ENCODE assay signal across 18 mouse cellular contexts in the genomic region with DNA sequence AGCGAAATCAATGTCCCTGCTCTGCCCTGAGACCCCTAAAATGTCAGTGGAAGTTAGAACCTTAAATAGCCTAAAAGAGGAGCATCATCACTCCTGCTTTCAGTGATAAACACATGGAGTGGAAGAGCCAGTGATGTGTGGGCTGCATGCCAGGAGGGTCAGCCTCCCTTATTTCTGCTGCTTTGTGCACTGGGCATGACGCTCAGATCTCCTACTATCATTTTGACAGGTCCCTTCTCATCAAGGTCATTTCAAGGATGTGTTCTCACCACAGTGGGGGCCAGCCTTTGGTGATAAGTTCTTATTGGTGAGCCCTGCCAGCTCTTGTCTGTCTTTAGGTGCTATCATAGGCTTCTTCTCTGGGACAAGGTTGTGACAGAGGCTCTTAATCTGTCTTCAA.
"Had no signal": no experiment of that assay in that cellular context is flagged by ENCODE, and none has a peak within 500 bp of the region (broad histone marks: within the 10 kb centered on the region; RNA-seq: fewer than 3 reads in every experiment).

No protein-coding gene starts in this region.

- H3K27me3 ChIP-seq: kidney, embryonic 15.5 days; liver, embryonic 13.5 days; lung, embryonic 15.5 days; megakaryocyte, embryonic 14.5 days; midbrain, embryonic 13.5 days; neural tube, embryonic 13.5 days; stomach, embryonic 15.5 days had no signal

- DNase-seq: kidney, postnatal 10 days; kidney, postnatal 36 days; liver, embryonic 13.5 days; lung, postnatal 10 days; lung, postnatal 36 days; retina, postnatal 1 day; right cerebral cortex, postnatal 25 days; spleen, adult 18-20 months; thymus, postnatal 25 days had no signal

- H3K4me3 ChIP-seq: kidney, embryonic 15.5 days; liver, embryonic 13.5 days; lung, embryonic 15.5 days; megakaryocyte, embryonic 14.5 days; midbrain, embryonic 10.5 days; midbrain, embryonic 13.5 days; myocyte; neural tube, embryonic 13.5 days; stomach, embryonic 15.5 days had no signal

- H3K9ac ChIP-seq: kidney, embryonic 15.5 days; liver, embryonic 13.5 days; lung, embryonic 15.5 days; midbrain, embryonic 13.5 days; neural tube, embryonic 13.5 days; stomach, embryonic 15.5 days had no signal

- H3K9me3 ChIP-seq: kidney, embryonic 15.5 days; liver, embryonic 13.5 days; lung, embryonic 15.5 days; midbrain, embryonic 10.5 days; midbrain, embryonic 13.5 days; neural tube, embryonic 13.5 days; stomach, embryonic 15.5 days had no signal

- ATAC-seq: midbrain, embryonic 13.5 days; midbrain, embryonic 16.5 days had no signal

- H3K4me1 ChIP-seq: kidney, embryonic 15.5 days; liver, embryonic 13.5 days; lung, embryonic 15.5 days; megakaryocyte, embryonic 14.5 days; midbrain, embryonic 10.5 days; midbrain, embryonic 13.5 days; neural tube, embryonic 13.5 days; stomach, embryonic 15.5 days had no signal

- H3K36me3 ChIP-seq: kidney, embryonic 15.5 days; liver, embryonic 13.5 days; lung, embryonic 15.5 days; midbrain, embryonic 10.5 days; midbrain, embryonic 13.5 days; neural tube, embryonic 13.5 days; stomach, embryonic 15.5 days had no signal

- H3K4me2 ChIP-seq: kidney, embryonic 15.5 days; liver, embryonic 13.5 days; lung, embryonic 15.5 days; midbrain, embryonic 13.5 days; neural tube, embryonic 13.5 days; stomach, embryonic 15.5 days had no signal

- H3K27ac ChIP-seq: kidney, embryonic 15.5 days; liver, embryonic 13.5 days; lung, embryonic 15.5 days; midbrain, embryonic 10.5 days; midbrain, embryonic 13.5 days; neural tube, embryonic 13.5 days; stomach, embryonic 15.5 days had no signal
